Mouse (Mus musculus) neural tube, embryonic 12.5 days (tissue): ENCODE measurements around the gene Fam240b. TPM values are rescaled to one million over a fixed set of nuclear protein-coding genes. Genes with fewer than 3 reads are reported as not detected.

Experiments
- ATAC-seq: fragments of 200-750 bp; cut with Nextera tagmentation; 2 replicates; pipeline ENCODE4 v1.8.0; 2017; ENCODE audit warnings: low read depth, mild to moderate bottlenecking, moderate TSS enrichment, moderate library complexity; ENCODE audit not compliant: low FRiP score
- H3K27ac ChIP-seq: fragments of 300-500 bp; sonication (generic); 2 replicates; pipeline ENCODE4 v1.5.1; 2016
- H3K27me3 ChIP-seq: fragments of 300-500 bp; sonication (generic); replicated peaks from 2 replicates; pipeline ENCODE4 v1.6.1; 2016; ENCODE audit warnings: mild to moderate bottlenecking
- H3K36me3 ChIP-seq: fragments of 300-500 bp; sonication (generic); 2 replicates; pipeline ENCODE4 v1.6.1; 2016; ENCODE audit warnings: mild to moderate bottlenecking
- H3K4me1 ChIP-seq: fragments of 300-500 bp; sonication (generic); 2 replicates; pipeline ENCODE4 v1.6.1; 2016
- H3K4me2 ChIP-seq: fragments of 300-500 bp; sonication (generic); replicated peaks from 2 replicates; pipeline ENCODE4 v1.6.1; 2016; ENCODE audit warnings: mild to moderate bottlenecking
- H3K4me3 ChIP-seq: fragments of 300-500 bp; sonication (generic); 2 replicates; pipeline ENCODE4 v1.5.1; 2016
- H3K9ac ChIP-seq: fragments of 300-500 bp; sonication (generic); 2 replicates; pipeline ENCODE4 v1.6.1; 2016; ENCODE audit warnings: mild to moderate bottlenecking
- H3K9me3 ChIP-seq: fragments of 300-500 bp; sonication (generic); 2 replicates; pipeline ENCODE4 v1.6.1; 2016; ENCODE audit warnings: mild to moderate bottlenecking
- WGBS: fragments of 180-500 bp; shearing (Covaris S2); methylation state at CpG from one replicate; pipeline ENCODE4 v1.1.7; 2016; 5-methylcytosine and 5-hydroxymethylcytosine counted together
- polyA plus RNA-seq: library from polyadenylated mRNA; unstranded; fragments of >200 nt; fragmentation: Nextera tagmentation; extraction: Ambion mirVana; gene quantifications from 2 replicates; pipeline ENCODE4 v1.2.1, GENCODE M21; 2016

Fam240b gene
- not detected in 2 replicates for polyA plus RNA-seq

- Histone ChIP-seq H3K9ac (no peak within 1 kb of the TSS), H3K27ac (no peak within 1 kb of the TSS), H3K4me1 (no peaks in the 10 kb centered on the region), H3K4me2 (no peak within 1 kb of the TSS), H3K9me3 (no peaks in the 10 kb centered on the region), H3K27me3 (no peaks in the 10 kb centered on the region), H3K4me3 (no peak within 1 kb of the TSS), H3K36me3 (no peaks in the 10 kb centered on the region)
- WGBS = 85% methylated on average over 6 of the region's 6 CpGs
- ATAC-seq = no peak
These were observed at the start of gene Fam240b for GRCm38 (mm10) chr13:64497692-64498091. Gene Fam240b (minus strand): TSS chr13:64497792.

GRCm38 (mm10) chr13:64530139-64530538 is 32.5 kb upstream of the Fam240b start:
- Histone ChIP-seq H3K4me1 (no peaks in the 10 kb centered on the region), H3K4me3 (no peak overlapping the region), H3K36me3 (no peaks in the 10 kb centered on the region), H3K27ac (no peak overlapping the region), H3K4me2 (no peak overlapping the region), H3K9me3 (no peaks in the 10 kb centered on the region), H3K27me3 (no peaks in the 10 kb centered on the region), H3K9ac (no peak overlapping the region)
- WGBS = 67% methylated on average over 5 of the region's 5 CpGs
- peak; percentile 69; the same call in 1 of the 2 replicates for ATAC-seq

GRCm38 (mm10) chr13:64526515-64527285 is 29.1 kb upstream of the Fam240b start:
- no peaks in the 10 kb centered on the region for H3K36me3 ChIP-seq
- no peaks in the 10 kb centered on the region for H3K4me1 ChIP-seq
- H3K4me3 ChIP-seq = no peak overlapping the region
- H3K9me3 ChIP-seq = no peaks in the 10 kb centered on the region
- no peak overlapping the region for H3K4me2 ChIP-seq
- H3K27ac ChIP-seq = no peak overlapping the region
- ATAC-seq = no peak
- H3K9ac ChIP-seq = no peak overlapping the region
- 78% methylated on average over 15 of the region's 15 CpGs for WGBS
- no peaks in the 10 kb centered on the region for H3K27me3 ChIP-seq

DNA sequence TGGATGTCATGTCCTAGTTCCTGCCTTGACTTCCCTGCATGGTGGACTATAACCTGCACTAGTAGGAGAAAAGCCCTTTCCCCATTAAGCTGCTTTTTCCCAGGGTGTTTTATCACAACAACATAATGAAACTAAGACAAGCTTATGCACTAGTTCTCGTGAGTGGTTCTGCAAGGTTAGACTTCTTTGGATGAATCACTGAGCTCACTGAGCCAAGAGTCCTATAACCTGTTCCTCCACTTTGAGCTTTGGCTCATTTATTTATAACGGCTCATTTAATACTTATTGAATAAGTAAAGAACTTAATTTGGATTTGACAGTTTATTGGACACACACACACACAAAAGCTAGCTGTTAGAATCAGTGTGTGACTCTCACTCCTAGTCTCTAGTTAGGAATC is 16.7 kb upstream of the Fam240b start:
- no peak overlapping the region for H3K27ac ChIP-seq
- H3K4me3 ChIP-seq = no peak overlapping the region
- H3K36me3 ChIP-seq = no peaks in the 10 kb centered on the region
- no peaks in the 10 kb centered on the region for H3K4me1 ChIP-seq
- 74% methylated on average over 2 of the region's 2 CpGs for WGBS
- no peak overlapping the region for H3K9ac ChIP-seq
- H3K4me2 ChIP-seq = no peak overlapping the region
- no peaks in the 10 kb centered on the region for H3K27me3 ChIP-seq
- ATAC-seq = no peak
- H3K9me3 ChIP-seq = peaks cover 3% of the 10 kb centered on the region; the same call in 1 of the 2 replicates

- ATAC-seq = no peak
- Histone ChIP-seq H3K27me3 (no peaks in the 10 kb centered on the region), H3K4me3 (no peak overlapping the region), H3K27ac (no peak overlapping the region), H3K36me3 (no peaks in the 10 kb centered on the region), H3K9me3 (peaks cover 3% of the 10 kb centered on the region; the same call in 1 of the 2 replicates), H3K9ac (no peak overlapping the region), H3K4me2 (no peak overlapping the region), H3K4me1 (no peaks in the 10 kb centered on the region)
These were observed 14.0 kb upstream of the Fam240b start for GRCm38 (mm10) chr13:64511616-64512015.

DNA sequence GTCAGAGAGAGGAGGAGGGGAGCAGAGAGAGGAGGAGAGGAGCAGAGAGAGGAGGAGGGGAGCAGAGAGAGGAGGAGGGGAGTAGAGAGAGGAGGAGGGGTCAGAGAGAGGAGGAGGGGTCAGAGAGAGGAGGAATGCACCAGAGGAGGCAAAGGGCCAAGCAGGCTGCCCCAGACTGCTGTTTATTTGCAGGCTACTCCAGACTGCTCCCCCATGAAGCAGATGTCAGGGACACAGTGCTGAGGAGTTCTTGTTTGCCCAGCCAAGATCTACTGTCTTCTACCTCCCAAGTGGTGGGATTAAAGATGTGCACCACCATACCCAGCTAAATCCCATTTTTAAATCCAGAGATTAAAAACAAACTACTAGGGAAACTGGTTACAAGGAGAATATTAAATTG is 9.8 kb upstream of the Fam240b start:
- Histone ChIP-seq H3K4me2 (no peak overlapping the region), H3K36me3 (no peaks in the 10 kb centered on the region), H3K9ac (no peak overlapping the region), H3K27ac (no peak overlapping the region), H3K9me3 (peaks cover 2% of the 10 kb centered on the region; the same call in 1 of the 2 replicates), H3K4me1 (no peaks in the 10 kb centered on the region), H3K27me3 (no peaks in the 10 kb centered on the region), H3K4me3 (no peak overlapping the region)
- ATAC-seq = no peak

DNA sequence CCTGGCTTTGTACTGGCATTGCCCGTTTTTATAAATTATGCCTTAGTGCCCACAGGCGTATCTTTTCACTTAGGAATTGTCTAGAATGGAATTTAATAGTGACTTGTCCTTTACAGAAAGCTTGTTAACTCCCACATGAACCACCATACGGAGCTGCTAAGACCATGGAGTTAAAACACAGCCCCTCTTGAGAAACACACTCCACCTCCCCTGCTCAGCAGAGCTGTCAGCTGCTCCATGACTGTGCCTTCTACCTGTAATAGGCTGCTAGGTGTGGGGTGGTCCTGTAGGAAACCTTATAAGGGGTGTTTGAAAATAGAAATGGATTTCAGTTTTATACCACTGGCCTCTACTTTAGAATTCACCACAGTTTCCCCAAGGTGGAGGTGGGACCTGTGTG is 5.2 kb upstream of the Fam240b start:
- no peak overlapping the region for H3K4me3 ChIP-seq
- no peaks in the 10 kb centered on the region for H3K36me3 ChIP-seq
- no peak overlapping the region for H3K27ac ChIP-seq
- no peaks in the 10 kb centered on the region for H3K4me1 ChIP-seq
- H3K9me3 ChIP-seq = no peaks in the 10 kb centered on the region
- no peak overlapping the region for H3K9ac ChIP-seq
- 91% methylated on average over 3 of the region's 3 CpGs for WGBS
- ATAC-seq = no peak
- no peak overlapping the region for H3K4me2 ChIP-seq
- H3K27me3 ChIP-seq = no peaks in the 10 kb centered on the region

- Histone ChIP-seq H3K4me1 (no peaks in the 10 kb centered on the region), H3K27me3 (no peaks in the 10 kb centered on the region), H3K9ac (no peak overlapping the region), H3K27ac (no peak overlapping the region), H3K4me2 (no peak overlapping the region), H3K4me3 (no peak overlapping the region), H3K36me3 (no peaks in the 10 kb centered on the region), H3K9me3 (no peaks in the 10 kb centered on the region)
- ATAC-seq = no peak
- 71% methylated on average over 5 of the region's 5 CpGs for WGBS
These were observed 4.0 kb downstream of the Fam240b start for GRCm38 (mm10) chr13:64493586-64493985.

GRCm38 (mm10) chr13:64489886-64490285 is 7.7 kb downstream of the Fam240b start:
- no peak for ATAC-seq
- Histone ChIP-seq H3K4me3 (no peak overlapping the region), H3K4me2 (no peak overlapping the region), H3K27me3 (no peaks in the 10 kb centered on the region), H3K36me3 (no peaks in the 10 kb centered on the region), H3K27ac (no peak overlapping the region), H3K9me3 (no peaks in the 10 kb centered on the region), H3K4me1 (no peaks in the 10 kb centered on the region), H3K9ac (no peak overlapping the region)
- WGBS = 80% methylated on average over 6 of the region's 6 CpGs

DNA sequence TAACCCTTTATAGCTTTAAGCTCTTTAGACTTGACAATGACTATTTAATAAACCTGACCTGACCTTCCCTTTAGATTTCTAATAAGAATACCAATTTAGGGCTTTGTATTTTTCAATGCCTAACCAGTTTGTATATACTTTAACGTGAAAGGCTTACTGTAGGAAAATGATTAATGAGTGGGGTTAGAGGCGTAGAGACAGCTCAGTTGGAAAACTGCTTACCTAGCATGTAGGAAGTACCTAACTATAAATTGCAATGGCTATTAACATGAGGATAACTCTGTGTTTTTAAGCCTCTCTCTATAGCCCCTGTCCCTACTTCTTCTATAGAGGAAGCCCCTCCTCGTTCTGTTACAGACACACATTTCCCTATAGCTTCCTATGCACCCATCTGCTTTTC is 17.6 kb downstream of the Fam240b start:
- Histone ChIP-seq H3K36me3 (no peaks in the 10 kb centered on the region), H3K27me3 (no peaks in the 10 kb centered on the region), H3K4me3 (no peak overlapping the region), H3K4me1 (no peaks in the 10 kb centered on the region), H3K9me3 (no peaks in the 10 kb centered on the region), H3K9ac (no peak overlapping the region), H3K4me2 (no peak overlapping the region), H3K27ac (no peak overlapping the region)
- ATAC-seq = no peak
- WGBS = 80% methylated on average over 3 of the region's 3 CpGs

DNA sequence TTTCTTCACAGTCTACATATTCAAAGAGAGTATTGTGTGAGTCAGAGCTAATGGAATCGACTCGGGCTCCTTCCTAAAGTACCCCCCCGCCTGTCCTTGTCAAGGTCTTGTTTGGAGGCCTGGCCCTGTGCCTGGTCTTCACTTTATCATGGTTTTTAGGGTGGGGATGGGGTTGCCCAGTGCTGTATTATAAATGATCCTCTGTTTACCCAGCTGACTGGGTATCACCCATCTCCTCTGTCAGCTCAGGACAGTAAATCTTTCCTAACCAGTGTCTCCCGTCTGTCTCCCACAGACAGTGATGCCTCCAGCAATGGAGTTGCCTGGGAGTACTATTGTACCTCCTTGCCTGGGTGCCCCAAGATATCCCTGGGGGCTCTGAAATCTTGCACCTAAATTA is 19.6 kb downstream of the Fam240b start:
- no peaks in the 10 kb centered on the region for H3K9me3 ChIP-seq
- 0 out of 2 replicates have a peak, but pooled peaks have one; percentile 21 for ATAC-seq

DNA sequence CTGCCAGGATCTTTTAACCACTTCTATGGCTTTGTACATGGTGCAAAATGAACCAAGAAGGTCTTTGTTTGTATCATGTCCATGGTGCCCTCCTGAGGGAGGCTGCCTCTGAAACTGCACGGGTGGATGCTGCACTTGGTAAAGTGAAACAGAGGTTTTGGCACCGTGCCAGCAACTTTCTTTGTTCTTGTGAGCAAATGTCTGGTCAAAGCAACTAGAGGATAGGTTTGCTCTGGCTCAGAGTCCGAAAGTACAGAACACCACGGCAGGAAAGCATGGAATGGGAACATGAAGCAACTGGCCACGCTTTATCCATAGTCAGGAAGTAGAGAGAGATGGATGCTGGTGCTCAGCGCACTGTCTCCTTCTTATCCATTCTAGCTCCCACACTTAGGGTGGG is 29.7 kb downstream of the Fam240b start:
- no peak overlapping the region for H3K9ac ChIP-seq
- H3K27me3 ChIP-seq = no peaks in the 10 kb centered on the region
- H3K4me1 ChIP-seq = no peaks in the 10 kb centered on the region
- no peaks in the 10 kb centered on the region for H3K36me3 ChIP-seq
- H3K9me3 ChIP-seq = no peaks in the 10 kb centered on the region
- 82% methylated on average over 6 of the region's 6 CpGs for WGBS
- H3K27ac ChIP-seq = no peak overlapping the region
- ATAC-seq = no peak
- no peak overlapping the region for H3K4me2 ChIP-seq
- H3K4me3 ChIP-seq = no peak overlapping the region

More for the DNA sequence above, 19.6 kb downstream of the Fam240b start:
- no peaks in the 10 kb centered on the region for H3K4me1 ChIP-seq
- H3K27me3 ChIP-seq = no peaks in the 10 kb centered on the region
- no peak overlapping the region for H3K27ac ChIP-seq
- H3K36me3 ChIP-seq = no peaks in the 10 kb centered on the region
- WGBS = 58% methylated on average over 4 of the region's 4 CpGs
- no peak overlapping the region for H3K4me2 ChIP-seq
- no peak overlapping the region for H3K9ac ChIP-seq
- H3K4me3 ChIP-seq = no peak overlapping the region

GRCm38 (mm10) chr13:64465166-64465565 is 32.4 kb downstream of the Fam240b start:
- H3K4me2 ChIP-seq = no peak overlapping the region
- ATAC-seq = no peak
- H3K4me3 ChIP-seq = no peak overlapping the region
- H3K27ac ChIP-seq = no peak overlapping the region
- H3K9me3 ChIP-seq = no peaks in the 10 kb centered on the region
- 82% methylated on average over 9 of the region's 9 CpGs for WGBS
- no peaks in the 10 kb centered on the region for H3K4me1 ChIP-seq
- no peaks in the 10 kb centered on the region for H3K36me3 ChIP-seq
- H3K27me3 ChIP-seq = no peaks in the 10 kb centered on the region
- H3K9ac ChIP-seq = no peak overlapping the region
